Mouse (Mus musculus): Measurements from ENCODE around the gene Prtn3. TPM values are rescaled to one million over a fixed set of nuclear protein-coding genes. Genes with fewer than 3 reads are reported as not detected.

Prtn3 gene
- polyA plus RNA-seq, 1 experiment from 2014 or later: 10.1 TPM

- H3K9ac ChIP-seq: no peak overlapping the region
- 0 out of 2 replicates have a peak overlapping the region, but pooled peaks have one; percentile 1 for H3K4me2 ChIP-seq (replicated peaks)
- ATAC-seq (ENCODE audit: low FRiP score): no peak
- H3K27me3 ChIP-seq (ENCODE audit: control insufficient read depth, insufficient read depth, low read length): peaks cover 64% of the 10 kb centered on the region
- H3K4me3 ChIP-seq (replicated peaks; ENCODE audit: low read length): no peak overlapping the region
- no peak overlapping the region for H3K27ac ChIP-seq
- no peaks in the 10 kb centered on the region for H3K36me3 ChIP-seq (replicated peaks; ENCODE audit: control insufficient read depth, insufficient read depth)
- no peaks in the 10 kb centered on the region for H3K9me3 ChIP-seq (ENCODE audit: control insufficient read depth, low read length)
- WGBS: 4% methylated on average over 21 of the region's 21 CpGs
- peaks cover 26% of the 10 kb centered on the region for H3K4me1 ChIP-seq (replicated peaks; ENCODE audit: control insufficient read depth, insufficient read depth, low read length)
- no peak for DNase-seq (ENCODE audit: low spot score)
Observed at GRCm38 (mm10) chr10:79919251-79919849, 45.1 kb downstream of the Prtn3 start.

GRCm38 (mm10) chr10:79920056-79920890 is 46.0 kb downstream of the Prtn3 start:
- H3K9ac ChIP-seq: no peak overlapping the region
- DNase-seq (ENCODE audit: low spot score) (no peak), ATAC-seq (ENCODE audit: low FRiP score) (0 out of 2 replicates have a peak, but pooled peaks have one; percentile 7)

DNA sequence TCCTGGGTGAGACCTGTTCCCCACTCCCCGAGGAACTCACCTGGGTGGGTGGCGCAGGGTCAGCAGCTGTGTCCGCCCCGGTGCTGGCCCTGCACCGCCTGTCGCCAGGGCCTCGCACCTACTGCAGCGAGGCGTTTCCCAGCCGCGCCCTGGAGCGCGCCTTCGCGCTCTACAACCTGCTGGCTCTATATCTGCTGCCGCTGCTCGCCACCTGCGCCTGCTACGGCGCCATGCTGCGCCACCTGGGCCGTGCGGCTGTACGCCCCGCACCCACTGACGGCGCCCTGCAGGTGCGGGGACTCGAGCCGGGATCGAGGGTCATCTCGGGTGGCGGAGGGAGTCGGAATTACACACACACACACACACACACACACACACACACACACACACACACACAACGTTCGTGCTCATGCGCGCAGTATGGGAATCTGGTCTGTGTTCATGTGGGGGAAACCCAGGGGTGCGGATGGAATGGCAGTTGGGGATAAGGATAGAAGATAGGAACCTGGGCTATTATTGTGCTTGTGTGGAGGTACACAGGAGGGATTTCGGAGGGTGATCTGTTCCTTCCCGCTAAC is 46.8 kb downstream of the Prtn3 start, which contains the start of gene R3hdm4:
Gene R3hdm4, minus strand, starts transcription at position 251 of the 578 bp plus-strand sequence.
- Histone ChIP-seq H3K27ac (no peak within 1 kb of the TSS), H3K4me3 (replicated peaks; ENCODE audit: low read length) (peak within 1 kb of the TSS; percentile 19), H3K4me1 (replicated peaks; ENCODE audit: control insufficient read depth, insufficient read depth, low read length) (peaks cover 17% of the 10 kb centered on the region), H3K9me3 (ENCODE audit: control insufficient read depth, low read length) (no peaks in the 10 kb centered on the region), H3K9ac (peak within 1 kb of the TSS; percentile 28; the same call in 1 of the 2 replicates), H3K27me3 (ENCODE audit: control insufficient read depth, insufficient read depth, low read length) (peaks cover 64% of the 10 kb centered on the region), H3K4me2 (replicated peaks) (peak within 1 kb of the TSS; percentile 48), H3K36me3 (replicated peaks; ENCODE audit: control insufficient read depth, insufficient read depth) (no peaks in the 10 kb centered on the region)
- 2% methylated on average over 41 of the region's 41 CpGs for WGBS
- ATAC-seq (ENCODE audit: low FRiP score) (no peak), DNase-seq (ENCODE audit: low spot score) (no peak)

More at GRCm38 (mm10) chr10:79920056-79920890, 46.0 kb downstream of the Prtn3 start:
- H3K27me3 ChIP-seq (ENCODE audit: control insufficient read depth, insufficient read depth, low read length): peaks cover 64% of the 10 kb centered on the region
- no peaks in the 10 kb centered on the region for H3K9me3 ChIP-seq (ENCODE audit: control insufficient read depth, low read length)
- peak overlapping the region; percentile 19 for H3K4me3 ChIP-seq (replicated peaks; ENCODE audit: low read length)
- peaks cover 21% of the 10 kb centered on the region for H3K4me1 ChIP-seq (replicated peaks; ENCODE audit: control insufficient read depth, insufficient read depth, low read length)
- H3K27ac ChIP-seq: no peak overlapping the region
- WGBS: 17% methylated on average over 26 of the region's 26 CpGs
- H3K4me2 ChIP-seq (replicated peaks): peak overlapping the region; percentile 48
- H3K36me3 ChIP-seq (replicated peaks; ENCODE audit: control insufficient read depth, insufficient read depth): no peaks in the 10 kb centered on the region

GRCm38 (mm10) chr10:79921572-79921971 is 47.3 kb downstream of the Prtn3 start:
- Histone ChIP-seq H3K4me1 (replicated peaks; ENCODE audit: control insufficient read depth, insufficient read depth, low read length) (peaks cover 15% of the 10 kb centered on the region), H3K27ac (no peak overlapping the region), H3K4me2 (replicated peaks) (peak overlapping the region; percentile 48), H3K36me3 (replicated peaks; ENCODE audit: control insufficient read depth, insufficient read depth) (no peaks in the 10 kb centered on the region), H3K9me3 (ENCODE audit: control insufficient read depth, low read length) (no peaks in the 10 kb centered on the region), H3K27me3 (ENCODE audit: control insufficient read depth, insufficient read depth, low read length) (peaks cover 64% of the 10 kb centered on the region), H3K9ac (peak overlapping the region; percentile 28; the same call in 1 of the 2 replicates), H3K4me3 (replicated peaks; ENCODE audit: low read length) (peak overlapping the region; percentile 19)
- WGBS: under 1% methylated on average over 34 of the region's 34 CpGs
- DNase-seq (ENCODE audit: low spot score) (no peak), ATAC-seq (ENCODE audit: low FRiP score) (no peak)

GRCm38 (mm10) chr10:79924998-79925784 is 50.9 kb downstream of the Prtn3 start:
- H3K4me2 ChIP-seq (replicated peaks): peak overlapping the region; percentile 81; the same call in 1 of the 2 replicates
- H3K27ac ChIP-seq: 0 out of 2 replicates have a peak overlapping the region, but pooled peaks have one; percentile 30
- no peak overlapping the region for H3K4me3 ChIP-seq (replicated peaks; ENCODE audit: low read length)
- H3K27me3 ChIP-seq (ENCODE audit: control insufficient read depth, insufficient read depth, low read length): peaks cover 36% of the 10 kb centered on the region
- 12% methylated on average over 29 of the region's 29 CpGs for WGBS
- H3K9me3 ChIP-seq (ENCODE audit: control insufficient read depth, low read length): no peaks in the 10 kb centered on the region
- no peaks in the 10 kb centered on the region for H3K36me3 ChIP-seq (replicated peaks; ENCODE audit: control insufficient read depth, insufficient read depth)
- H3K9ac ChIP-seq: no peak overlapping the region
- DNase-seq (ENCODE audit: low spot score) (peak; percentile 95), ATAC-seq (ENCODE audit: low FRiP score) (no peak)
- H3K4me1 ChIP-seq (replicated peaks; ENCODE audit: control insufficient read depth, insufficient read depth, low read length): peaks cover 23% of the 10 kb centered on the region

DNA sequence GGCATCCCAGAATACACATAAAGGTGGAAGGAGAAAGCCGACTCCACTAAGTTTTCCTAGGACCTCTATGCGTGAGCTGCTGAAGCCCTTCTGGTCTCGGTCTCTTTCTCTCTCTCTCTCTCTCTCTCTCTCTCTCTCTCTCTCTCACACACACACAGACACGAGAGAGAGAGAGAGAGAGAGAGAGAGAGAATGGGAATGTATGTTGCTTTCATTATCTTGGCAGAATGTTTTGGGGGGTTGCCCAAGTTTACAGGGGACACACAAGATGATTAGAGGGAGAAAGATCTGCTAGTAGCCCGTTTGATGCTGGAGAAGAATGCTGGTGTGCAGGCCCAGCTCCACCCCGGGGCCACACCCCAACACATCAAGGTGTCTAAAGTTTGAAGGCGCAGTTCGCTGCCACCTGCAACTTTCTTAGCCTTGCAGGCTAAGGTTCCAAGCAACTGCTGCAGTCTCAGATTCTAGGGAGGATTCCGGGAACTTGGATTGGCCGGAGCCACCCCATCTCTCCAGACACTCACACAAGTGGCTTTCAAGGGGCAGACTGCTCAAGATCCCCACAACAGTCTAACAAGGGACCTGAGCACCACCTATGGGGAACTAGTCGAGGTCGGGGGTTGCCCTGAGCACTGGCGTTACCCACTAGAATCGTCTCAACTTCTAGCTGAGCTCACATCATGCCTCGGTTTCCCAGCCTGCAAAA is 51.7 kb downstream of the Prtn3 start:
- Histone ChIP-seq H3K27ac (peak overlapping the region; percentile 30; the same call in 1 of the 2 replicates), H3K4me2 (replicated peaks) (peak overlapping the region; percentile 81), H3K36me3 (replicated peaks; ENCODE audit: control insufficient read depth, insufficient read depth) (peaks cover 2% of the 10 kb centered on the region; the same call in 1 of the 2 replicates), H3K27me3 (ENCODE audit: control insufficient read depth, insufficient read depth, low read length) (peaks cover 28% of the 10 kb centered on the region), H3K4me3 (replicated peaks; ENCODE audit: low read length) (peak overlapping the region; percentile 86), H3K9me3 (ENCODE audit: control insufficient read depth, low read length) (no peaks in the 10 kb centered on the region), H3K9ac (peak overlapping the region; percentile 84), H3K4me1 (replicated peaks; ENCODE audit: control insufficient read depth, insufficient read depth, low read length) (peaks cover 26% of the 10 kb centered on the region)
- 14% methylated on average over 15 of the region's 15 CpGs for WGBS
- ATAC-seq (ENCODE audit: low FRiP score) (no peak), DNase-seq (ENCODE audit: low spot score) (no peak)

DNA sequence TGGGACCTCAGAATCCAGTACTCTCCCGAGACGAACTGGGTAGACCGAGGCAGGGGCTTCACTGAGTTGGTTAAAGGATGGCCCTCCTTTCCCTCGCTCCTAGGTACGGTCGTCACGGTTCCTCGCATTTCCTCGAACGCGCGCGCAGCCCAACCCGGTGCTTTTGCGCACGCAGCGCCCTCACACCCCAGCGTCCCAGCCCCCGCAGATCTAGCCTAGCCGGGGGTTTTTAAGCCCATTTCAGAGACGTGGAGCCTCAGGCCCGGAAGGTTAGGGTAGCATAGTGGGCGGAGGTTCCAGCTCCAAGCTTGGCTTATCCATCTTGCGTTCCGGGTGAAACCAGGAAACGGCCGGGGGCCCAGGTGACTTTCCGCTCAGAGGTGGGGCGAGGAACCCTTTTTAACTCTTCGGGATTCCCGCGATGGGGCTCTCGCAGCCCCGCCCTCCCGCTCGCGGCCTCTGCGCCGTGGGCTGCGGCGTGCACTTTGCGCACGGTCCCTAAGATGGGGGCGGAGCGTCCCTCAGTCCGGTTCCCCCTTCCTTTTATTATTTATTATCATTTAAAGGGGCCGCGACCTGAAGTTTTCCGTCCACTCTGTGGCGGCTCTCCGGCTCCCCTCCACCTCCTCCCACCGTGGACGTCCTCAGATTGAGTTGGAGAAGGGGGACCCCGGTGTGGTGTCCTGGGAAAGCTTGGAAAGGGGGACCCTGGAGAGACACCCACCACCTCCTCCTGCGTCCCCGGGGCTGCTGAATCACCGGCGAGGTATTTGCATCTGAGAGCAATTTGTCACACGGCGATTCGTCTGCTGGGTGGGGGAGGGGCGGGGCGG is 52.4 kb downstream of the Prtn3 start, which contains the start of gene Arid3a:
Gene Arid3a, plus strand, starts transcription at position 553 of the 833 bp plus-strand sequence.
- under 1% methylated on average over 63 of the region's 63 CpGs for WGBS
- peak within 1 kb of the TSS; percentile 91 for H3K27ac ChIP-seq
- H3K9ac ChIP-seq: peak within 1 kb of the TSS; percentile 84
- H3K27me3 ChIP-seq (ENCODE audit: control insufficient read depth, insufficient read depth, low read length): peaks cover 20% of the 10 kb centered on the region
- peaks cover 7% of the 10 kb centered on the region for H3K36me3 ChIP-seq (replicated peaks; ENCODE audit: control insufficient read depth, insufficient read depth)
- peaks cover 18% of the 10 kb centered on the region for H3K4me1 ChIP-seq (replicated peaks; ENCODE audit: control insufficient read depth, insufficient read depth, low read length)
- peak within 1 kb of the TSS; percentile 86 for H3K4me3 ChIP-seq (replicated peaks; ENCODE audit: low read length)
- ATAC-seq (ENCODE audit: low FRiP score): peak; percentile 78
- peak; percentile 93 for DNase-seq (ENCODE audit: low spot score)
- H3K4me2 ChIP-seq (replicated peaks): peak within 1 kb of the TSS; percentile 81
- no peaks in the 10 kb centered on the region for H3K9me3 ChIP-seq (ENCODE audit: control insufficient read depth, low read length)
